Mouse (Mus musculus) thymus, adult 2 months (tissue): ENCODE measurements around the gene Ncapd2. TPM values are rescaled to one million over a fixed set of nuclear protein-coding genes. Genes with fewer than 3 reads are reported as not detected.

Experiments used
- DNase-seq: peaks from one replicate; pipeline ENCODE4 v3.0.0; 2021
- H3K27ac ChIP-seq: fragments of 200-500 bp; 2 replicates; pipeline ENCODE4 v1.5.1; 2012; ENCODE audit warnings: low read length, control low read depth; ENCODE audit not compliant: control insufficient read depth, insufficient read depth
- H3K27me3 ChIP-seq: fragments of 200-500 bp; 2 replicates; pipeline ENCODE4 v1.6.1; 2012; ENCODE audit warnings: mild to moderate bottlenecking, low read length, moderate library complexity, mixed read lengths; ENCODE audit not compliant: control insufficient read depth, insufficient read depth
- H3K36me3 ChIP-seq: fragments of 200-500 bp; 2 replicates; pipeline ENCODE4 v1.6.1; 2012; ENCODE audit warnings: mild to moderate bottlenecking, low read length, moderate library complexity; ENCODE audit not compliant: control insufficient read depth, insufficient read depth
- H3K4me1 ChIP-seq: fragments of 200-500 bp; replicated peaks from 2 replicates; pipeline ENCODE4 v1.6.1; 2012; ENCODE audit warnings: low read length; ENCODE audit not compliant: control insufficient read depth, insufficient read depth
- H3K4me3 ChIP-seq: fragments of 200-500 bp; 2 replicates; pipeline ENCODE4 v1.5.1; 2012; ENCODE audit warnings: mild to moderate bottlenecking, low read length, control low read depth, moderate library complexity; ENCODE audit not compliant: control insufficient read depth, insufficient read depth
- CTCF ChIP-seq: fragments of 200-500 bp; IDR thresholded peaks from 2 replicates; pipeline ENCODE4 v1.5.1; 2012; ENCODE audit warnings: mild to moderate bottlenecking, control low read depth, low read length, moderate library complexity, borderline replicate concordance; ENCODE audit not compliant: control insufficient read depth, poor library complexity, insufficient read depth; ENCODE audit errors: extremely low read depth
- POLR2A ChIP-seq: fragments of 200-500 bp; IDR thresholded peaks from 2 replicates; pipeline ENCODE4 v1.6.1; 2012; ENCODE audit warnings: mild to moderate bottlenecking, low read length, control low read depth, moderate library complexity; ENCODE audit not compliant: control insufficient read depth, poor library complexity, insufficient read depth; ENCODE audit errors: extremely low read depth
- WGBS: fragments of 180-500 bp; shearing (Covaris S2); methylation state at CpG from one replicate; pipeline ENCODE4 v1.1.7; 2018; 5-methylcytosine and 5-hydroxymethylcytosine counted together
- polyA plus RNA-seq: library from polyadenylated mRNA; depleted of rRNA; stranded (reverse); fragments of >200 nt; gene quantifications from 2 replicates; pipeline ENCODE4 v1.2.3, GENCODE M21; 2012

Gene Ncapd2
- polyA plus RNA-seq, 1 experiment: 430 TPM

GRCm38 (mm10) chr6:125196301-125196700 is 4.8 kb upstream of the Ncapd2 start:
- TF ChIP-seq CTCF (no peak), POLR2A (no peak)
- no peak for DNase-seq
- Histone ChIP-seq H3K27me3 (no peaks in the 10 kb centered on the region), H3K4me3 (no peak overlapping the region), H3K4me1 (peaks cover 2% of the 10 kb centered on the region), H3K36me3 (0 out of 2 replicates have a peak, but pooled peaks cover 4% of the 10 kb centered on the region), H3K27ac (no peak overlapping the region)
- 93% methylated on average over 3 of the region's 3 CpGs for WGBS

- whole genome bisulfite sequencing: 92% methylated on average over 1 of the region's 1 CpGs
- no peak overlapping the region for H3K27ac ChIP-seq
- TF ChIP-seq CTCF: no peak
- TF ChIP-seq POLR2A: no peak
Measured at GRCm38 (mm10) chr6:125195541-125196075, 4.1 kb upstream of the Ncapd2 start.

GRCm38 (mm10) chr6:125193390-125193789 is 1.9 kb upstream of the Ncapd2 start:
- H3K4me1 ChIP-seq: peaks cover 2% of the 10 kb centered on the region
- H3K36me3 ChIP-seq: peaks cover 5% of the 10 kb centered on the region; the same call in 1 of the 2 replicates
- no peak overlapping the region for H3K4me3 ChIP-seq
- WGBS: 82% methylated on average over 7 of the region's 7 CpGs
- no peak for DNase-seq
- no peaks in the 10 kb centered on the region for H3K27me3 ChIP-seq
- no peak for TF ChIP-seq POLR2A
- TF ChIP-seq CTCF: no peak
- H3K27ac ChIP-seq: no peak overlapping the region

More at GRCm38 (mm10) chr6:125195541-125196075, 4.1 kb upstream of the Ncapd2 start:
- no peak for DNase-seq
- Histone ChIP-seq H3K4me3 (no peak overlapping the region), H3K4me1 (peaks cover 2% of the 10 kb centered on the region), H3K36me3 (0 out of 2 replicates have a peak, but pooled peaks cover 4% of the 10 kb centered on the region), H3K27me3 (no peaks in the 10 kb centered on the region)

GRCm38 (mm10) chr6:125192841-125193240 is 1.3 kb upstream of the Ncapd2 start:
- TF ChIP-seq CTCF: no peak
- DNase-seq: no peak
- Histone ChIP-seq H3K27ac (peak overlapping the region; percentile 86; the same call in 1 of the 2 replicates), H3K4me1 (peaks cover 2% of the 10 kb centered on the region), H3K36me3 (peaks cover 8% of the 10 kb centered on the region; the same call in 1 of the 2 replicates), H3K4me3 (peak overlapping the region; percentile 86), H3K27me3 (no peaks in the 10 kb centered on the region)
- whole genome bisulfite sequencing: 29% methylated on average over 5 of the region's 5 CpGs

GRCm38 (mm10) chr6:125192016-125192714 is 664 bp upstream of the Ncapd2 start:
- TF ChIP-seq POLR2A: no peak; the same call in 1 of the 2 replicates
- no peak for TF ChIP-seq CTCF
- peaks cover 10% of the 10 kb centered on the region for H3K36me3 ChIP-seq
- peak; percentile 87 for DNase-seq
- H3K27me3 ChIP-seq: no peaks in the 10 kb centered on the region
- under 1% methylated on average over 34 of the region's 34 CpGs for whole genome bisulfite sequencing
- peak overlapping the region; percentile 86 for H3K4me3 ChIP-seq
- peaks cover 2% of the 10 kb centered on the region for H3K4me1 ChIP-seq
- H3K27ac ChIP-seq: peak overlapping the region; percentile 86

GRCm38 (mm10) chr6:125190816-125191215 is 685 bp downstream of the Ncapd2 start:
- Histone ChIP-seq H3K4me1 (peaks cover 2% of the 10 kb centered on the region), H3K36me3 (peaks cover 24% of the 10 kb centered on the region), H3K27me3 (no peaks in the 10 kb centered on the region), H3K27ac (no peak overlapping the region), H3K4me3 (no peak overlapping the region)
- TF ChIP-seq POLR2A (no peak), CTCF (no peak)
- DNase-seq: no peak
